Mouse (Mus musculus) forebrain, embryonic 14.5 days (tissue): ENCODE results near the gene Chd1. TPM values are rescaled to one million over a fixed set of nuclear protein-coding genes. Genes with fewer than 3 reads are reported as not detected.
A peak's percentile ranks its signal among the peaks of the same experiment; 100 is the strongest.
"Not testable (repeated sequence)": the region's sequence is repeated elsewhere in the genome, so short reads cannot be mapped to it uniquely, and the experiment has no call there.

ENCODE experiments used
- ATAC-seq: fragments of 200-750 bp; cut with Nextera tagmentation; 2 replicates; pipeline ENCODE4 v1.8.0; 2017; ENCODE audit warnings: mild to moderate bottlenecking, moderate library complexity
- DNase-seq: peaks from one replicate; pipeline ENCODE4 v3.0.0-alpha.2; 2015; ENCODE audit warnings: low spot score
- H3K27ac ChIP-seq: fragments of 300-500 bp; sonication (generic); 2 replicates; pipeline ENCODE4 v1.5.1; 2014; ENCODE audit warnings: low read depth, mild to moderate bottlenecking, control low read depth, low read length, moderate library complexity
- H3K27me3 ChIP-seq: fragments of 300-500 bp; sonication (generic); replicated peaks from 2 replicates; pipeline ENCODE4 v1.6.1; 2014; ENCODE audit warnings: low read length, control low read depth, mixed read lengths; ENCODE audit not compliant: control insufficient read depth, insufficient read depth
- H3K36me3 ChIP-seq: fragments of 300-500 bp; sonication (generic); 2 replicates; pipeline ENCODE4 v1.6.1; 2014; ENCODE audit warnings: low read length, control low read depth; ENCODE audit not compliant: control insufficient read depth, insufficient read depth
- H3K4me1 ChIP-seq: fragments of 300-500 bp; sonication (generic); 2 replicates; pipeline ENCODE4 v1.6.1; 2014; ENCODE audit warnings: antibody characterized with exemption, low read length, control low read depth; ENCODE audit not compliant: control insufficient read depth, insufficient read depth
- H3K4me2 ChIP-seq: fragments of 300-500 bp; sonication (generic); 2 replicates; pipeline ENCODE4 v1.6.1; 2014; ENCODE audit warnings: mild to moderate bottlenecking, control low read depth, low read length
- H3K4me3 ChIP-seq: fragments of 300-500 bp; sonication (generic); 2 replicates; pipeline ENCODE4 v1.5.1; 2014; ENCODE audit warnings: low read depth, low read length, control low read depth
- H3K9ac ChIP-seq: fragments of 300-500 bp; sonication (generic); 2 replicates; pipeline ENCODE4 v1.6.1; 2014; ENCODE audit warnings: mild to moderate bottlenecking, low read length, control low read depth, moderate library complexity
- H3K9me3 ChIP-seq: fragments of 300-500 bp; sonication (generic); replicated peaks from 2 replicates; pipeline ENCODE4 v1.6.1; 2016; ENCODE audit warnings: low read length, control low read depth, mixed read lengths; ENCODE audit not compliant: control insufficient read depth
- WGBS: fragments of 180-500 bp; shearing (Covaris S2); extraction: QIAGEN DNeasy Blood & Tissue Kit; methylation state at CpG from one replicate; pipeline ENCODE4 v1.1.7; 2014; 5-methylcytosine and 5-hydroxymethylcytosine counted together
- polyA plus RNA-seq: library from polyadenylated mRNA; unstranded; fragments of >200 nt; fragmentation: Nextera tagmentation; extraction: Ambion mirVana; gene quantifications from 2 replicates; pipeline ENCODE4 v1.2.1, GENCODE M21; 2014

Gene Chd1
- polyA plus RNA-seq, 1 experiment from 2014 or later = 17.2 TPM

GRCm38 (mm10) chr17:15720841-15721240 lies 16.1 kb downstream of the Chd1 start:
- DNase-seq (no peak), ATAC-seq (no peak)
- H3K9ac ChIP-seq = no peak overlapping the region
- no peak overlapping the region for H3K27ac ChIP-seq
- no peaks in the 10 kb centered on the region for H3K27me3 ChIP-seq
- H3K36me3 ChIP-seq = peaks cover 8% of the 10 kb centered on the region
- 94% methylated on average over 3 of the region's 3 CpGs for WGBS
- H3K9me3 ChIP-seq = no peaks in the 10 kb centered on the region
- no peak overlapping the region for H3K4me3 ChIP-seq
- H3K4me1 ChIP-seq = no peaks in the 10 kb centered on the region
- H3K4me2 ChIP-seq = no peak overlapping the region

GRCm38 (mm10) chr17:15723291-15723690 lies 18.5 kb downstream of the Chd1 start:
- Histone ChIP-seq H3K4me1 (no peaks in the 10 kb centered on the region), H3K9me3 (no peaks in the 10 kb centered on the region), H3K36me3 (peaks cover 31% of the 10 kb centered on the region), H3K9ac (no peak overlapping the region), H3K27ac (no peak overlapping the region), H3K4me2 (no peak overlapping the region), H3K27me3 (no peaks in the 10 kb centered on the region), H3K4me3 (no peak overlapping the region)
- DNase-seq (no peak), ATAC-seq (no peak)
- 87% methylated on average over 1 of the region's 1 CpGs for WGBS

GRCm38 (mm10) chr17:15723866-15724475 lies 19.2 kb downstream of the Chd1 start:
- not testable (repeated sequence) for H3K4me3 ChIP-seq, H3K9me3 ChIP-seq, ATAC-seq, H3K9ac ChIP-seq, H3K4me2 ChIP-seq, H3K4me1 ChIP-seq, H3K27me3 ChIP-seq, H3K27ac ChIP-seq
- WGBS = 97% methylated on average over 2 of the region's 5 CpGs
- H3K36me3 ChIP-seq = peaks cover 31% of the 10 kb centered on the region
- peak; percentile 76 for DNase-seq

GRCm38 (mm10) chr17:15731706-15732105 lies 26.9 kb downstream of the Chd1 start:
- Histone ChIP-seq H3K36me3 (peaks cover 69% of the 10 kb centered on the region), H3K4me3 (no peak overlapping the region), H3K9ac (no peak overlapping the region), H3K27ac (no peak overlapping the region), H3K4me1 (no peaks in the 10 kb centered on the region), H3K9me3 (no peaks in the 10 kb centered on the region), H3K27me3 (no peaks in the 10 kb centered on the region), H3K4me2 (no peak overlapping the region)
- ATAC-seq (no peak), DNase-seq (peak; percentile 4)
- 86% methylated on average over 5 of the region's 5 CpGs for WGBS

GRCm38 (mm10) chr17:15737346-15737917 lies 32.7 kb downstream of the Chd1 start:
- no peaks in the 10 kb centered on the region for H3K9me3 ChIP-seq
- ATAC-seq (no peak), DNase-seq (no peak)
- H3K27ac ChIP-seq = no peak overlapping the region
- H3K27me3 ChIP-seq = no peaks in the 10 kb centered on the region
- WGBS = 85% methylated on average over 10 of the region's 10 CpGs
- H3K4me1 ChIP-seq = no peaks in the 10 kb centered on the region
- H3K36me3 ChIP-seq = peaks cover 65% of the 10 kb centered on the region
- no peak overlapping the region for H3K4me3 ChIP-seq
- H3K9ac ChIP-seq = no peak overlapping the region
- no peak overlapping the region for H3K4me2 ChIP-seq

GRCm38 (mm10) chr17:15741836-15742235 lies 37.1 kb downstream of the Chd1 start:
- Histone ChIP-seq H3K4me2 (no peak overlapping the region), H3K4me3 (no peak overlapping the region), H3K36me3 (peaks cover 58% of the 10 kb centered on the region), H3K4me1 (no peaks in the 10 kb centered on the region), H3K27me3 (no peaks in the 10 kb centered on the region), H3K9ac (no peak overlapping the region), H3K9me3 (no peaks in the 10 kb centered on the region), H3K27ac (no peak overlapping the region)
- 88% methylated on average over 8 of the region's 8 CpGs for WGBS
- DNase-seq (no peak), ATAC-seq (no peak)

GRCm38 (mm10) chr17:15742953-15743352 lies 38.2 kb downstream of the Chd1 start:
- H3K36me3 ChIP-seq = peaks cover 58% of the 10 kb centered on the region
- WGBS = 93% methylated on average over 10 of the region's 10 CpGs

GRCm38 (mm10) chr17:15743379-15743778 lies 38.6 kb downstream of the Chd1 start:
- ATAC-seq = no peak
- 91% methylated on average over 5 of the region's 5 CpGs for WGBS

More at GRCm38 (mm10) chr17:15742953-15743352, 38.2 kb downstream of the Chd1 start:
- DNase-seq (no peak), ATAC-seq (no peak)
- no peaks in the 10 kb centered on the region for H3K27me3 ChIP-seq
- H3K9me3 ChIP-seq = no peaks in the 10 kb centered on the region
- H3K27ac ChIP-seq = no peak overlapping the region
- no peaks in the 10 kb centered on the region for H3K4me1 ChIP-seq
- no peak overlapping the region for H3K4me2 ChIP-seq
- H3K9ac ChIP-seq = no peak overlapping the region
- H3K4me3 ChIP-seq = no peak overlapping the region

GRCm38 (mm10) chr17:15746696-15747095 lies 41.9 kb downstream of the Chd1 start:
- no peak overlapping the region for H3K4me3 ChIP-seq
- H3K4me2 ChIP-seq = no peak overlapping the region
- DNase-seq = no peak
- no peak overlapping the region for H3K9ac ChIP-seq
- H3K9me3 ChIP-seq = no peaks in the 10 kb centered on the region
- no peaks in the 10 kb centered on the region for H3K4me1 ChIP-seq
- H3K27ac ChIP-seq = no peak overlapping the region
- peaks cover 65% of the 10 kb centered on the region for H3K36me3 ChIP-seq
- no peak for ATAC-seq
- no peaks in the 10 kb centered on the region for H3K27me3 ChIP-seq
- WGBS = 85% methylated on average over 11 of the region's 11 CpGs

More at GRCm38 (mm10) chr17:15743379-15743778, 38.6 kb downstream of the Chd1 start:
- Histone ChIP-seq H3K9ac (no peak overlapping the region), H3K9me3 (no peaks in the 10 kb centered on the region), H3K4me2 (no peak overlapping the region), H3K27ac (no peak overlapping the region), H3K27me3 (no peaks in the 10 kb centered on the region), H3K4me1 (no peaks in the 10 kb centered on the region), H3K4me3 (no peak overlapping the region), H3K36me3 (peaks cover 61% of the 10 kb centered on the region)
- DNase-seq = no peak
